Mouse (Mus musculus) intestine, embryonic 14.5 days (tissue): ENCODE results near the gene Ywhah. TPM values are rescaled to one million over a fixed set of nuclear protein-coding genes. Genes with fewer than 3 reads are reported as not detected.
A peak's percentile ranks its signal among the peaks of the same experiment; 100 is the strongest.

Experiments
- ATAC-seq: fragments of 200-750 bp; cut with Nextera tagmentation; replicated peaks from 2 replicates; pipeline ENCODE4 v1.8.0; 2017; ENCODE audit warnings: low read depth, moderate number of reproducible peaks, moderate TSS enrichment, moderate library complexity; ENCODE audit not compliant: low FRiP score, low TSS enrichment
- DNase-seq: peaks from one replicate; pipeline ENCODE4 v3.0.0-alpha.2; 2018; ENCODE audit warnings: low spot score
- H3K27ac ChIP-seq: fragments of 300-500 bp; sonication (generic); 2 replicates; pipeline ENCODE4 v1.5.1; 2014; ENCODE audit warnings: low read depth, mild to moderate bottlenecking, control low read depth
- H3K27me3 ChIP-seq: fragments of 300-500 bp; sonication (generic); replicated peaks from 2 replicates; pipeline ENCODE4 v1.6.1; 2014; ENCODE audit warnings: low read length, control low read depth; ENCODE audit not compliant: control insufficient read depth, insufficient read depth
- H3K36me3 ChIP-seq: fragments of 300-500 bp; sonication (generic); 2 replicates; pipeline ENCODE4 v1.6.1; 2014; ENCODE audit warnings: low read length, control low read depth; ENCODE audit not compliant: control insufficient read depth, insufficient read depth
- H3K4me1 ChIP-seq: fragments of 300-500 bp; sonication (generic); replicated peaks from 2 replicates; pipeline ENCODE4 v1.6.1; 2014; ENCODE audit warnings: low read length, control low read depth, mixed read lengths; ENCODE audit not compliant: control insufficient read depth, insufficient read depth
- H3K4me2 ChIP-seq: fragments of 300-500 bp; sonication (generic); 2 replicates; pipeline ENCODE4 v1.6.1; 2014; ENCODE audit warnings: low read length
- H3K4me3 ChIP-seq: fragments of 300-500 bp; sonication (generic); 2 replicates; pipeline ENCODE4 v1.5.1; 2014; ENCODE audit warnings: low read depth, low read length, control low read depth, mixed read lengths
- H3K9ac ChIP-seq: fragments of 300-500 bp; sonication (generic); 2 replicates; pipeline ENCODE4 v1.6.1; 2014; ENCODE audit warnings: mild to moderate bottlenecking, low read length
- H3K9me3 ChIP-seq: fragments of 300-500 bp; sonication (generic); 2 replicates; pipeline ENCODE4 v1.6.1; 2016; ENCODE audit warnings: low read length, control low read depth; ENCODE audit not compliant: control insufficient read depth
- WGBS: fragments of 180-500 bp; shearing (Covaris S2); extraction: QIAGEN DNeasy Blood & Tissue Kit; methylation state at CpG from one replicate; pipeline ENCODE4 v1.1.7; 2014; 5-methylcytosine and 5-hydroxymethylcytosine counted together
- polyA plus RNA-seq: library from polyadenylated mRNA; unstranded; fragments of >200 nt; fragmentation: Nextera tagmentation; extraction: Ambion mirVana; gene quantifications from 2 replicates; pipeline ENCODE4 v1.2.1, GENCODE M21; 2014

The Ywhah gene
- polyA plus RNA-seq = 419 and 446 TPM in 2 replicates

DNA sequence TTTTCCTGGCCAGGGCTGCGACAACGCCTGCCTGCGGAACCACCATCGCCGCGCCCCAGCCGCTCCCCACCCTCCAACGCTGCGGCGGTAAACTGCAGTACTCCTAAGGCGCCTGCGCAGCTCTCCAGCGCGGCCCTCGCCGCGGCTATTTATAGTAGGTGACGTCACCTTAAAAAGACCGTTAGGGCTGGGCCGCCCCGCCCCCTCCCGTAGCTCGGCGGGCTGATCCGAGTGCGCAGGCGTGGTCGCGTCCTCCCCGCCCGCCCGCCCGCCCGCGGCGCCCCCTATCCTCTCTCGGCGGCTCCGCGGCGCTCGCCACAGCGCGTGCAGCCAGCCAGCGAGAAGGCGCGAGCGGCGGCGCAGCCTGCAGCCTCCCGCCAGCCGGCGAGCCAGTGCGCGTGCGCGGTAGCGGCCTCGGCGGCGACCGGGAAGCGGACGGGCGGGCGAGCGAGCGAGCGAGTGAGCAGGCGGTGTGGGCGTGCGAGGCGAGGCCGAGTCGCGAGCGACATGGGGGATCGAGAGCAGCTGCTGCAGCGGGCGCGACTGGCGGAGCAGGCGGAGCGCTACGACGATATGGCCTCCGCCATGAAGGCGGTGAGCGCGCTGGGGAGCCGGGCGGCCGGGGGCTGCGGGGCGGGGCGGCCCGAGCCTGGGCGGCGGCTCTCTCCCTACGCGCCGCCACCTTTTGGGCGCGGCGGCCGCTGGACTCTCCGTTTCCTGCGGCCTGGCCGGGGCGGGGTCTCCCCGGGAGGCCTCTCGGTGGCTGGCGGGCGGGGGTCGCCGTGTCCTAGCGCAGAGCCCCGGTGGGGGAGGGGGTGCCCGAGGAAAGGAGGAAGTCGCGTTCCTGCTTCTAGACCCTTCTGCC lies at the start of gene Ywhah:
Ywhah (plus strand) TSS at position 256 of the 865 bp plus-strand sequence.
- H3K9me3 ChIP-seq = no peaks in the 10 kb centered on the region
- peak within 1 kb of the TSS; percentile 99 for H3K27ac ChIP-seq
- DNase-seq = peak; percentile 95
- H3K4me1 ChIP-seq = peaks cover 14% of the 10 kb centered on the region
- no peaks in the 10 kb centered on the region for H3K27me3 ChIP-seq
- peak within 1 kb of the TSS; percentile 95 for H3K9ac ChIP-seq
- H3K4me2 ChIP-seq = peak within 1 kb of the TSS; percentile 94
- H3K36me3 ChIP-seq = peaks cover 17% of the 10 kb centered on the region
- 1% methylated on average over 94 of the region's 121 CpGs for WGBS
- H3K4me3 ChIP-seq = peak within 1 kb of the TSS; percentile 78
- ATAC-seq = peak; percentile 94

DNA sequence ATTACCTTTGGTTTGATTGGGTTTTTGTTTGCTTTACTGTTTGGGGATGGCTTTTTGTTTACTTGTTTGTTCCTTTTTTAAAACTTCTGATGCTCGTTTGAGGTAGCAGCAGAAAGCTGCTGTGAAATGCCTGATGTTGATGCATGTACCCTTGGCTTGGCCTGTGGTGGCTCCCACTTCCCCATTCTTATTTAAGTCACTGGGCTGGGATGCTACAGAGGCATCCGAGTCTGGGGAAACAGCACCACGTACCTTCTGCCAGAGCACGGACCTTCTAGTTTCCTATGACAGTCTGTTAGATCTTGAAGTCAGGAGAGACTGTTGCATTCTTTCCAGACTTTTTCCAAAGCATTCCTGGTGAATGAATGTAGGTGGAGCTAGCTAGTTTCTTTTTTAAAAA lies 42.1 kb upstream of the Ywhah start:
- Histone ChIP-seq H3K36me3 (peaks cover 50% of the 10 kb centered on the region), H3K4me2 (no peak overlapping the region), H3K4me3 (no peak overlapping the region), H3K4me1 (no peaks in the 10 kb centered on the region), H3K27me3 (no peaks in the 10 kb centered on the region), H3K9me3 (no peaks in the 10 kb centered on the region), H3K9ac (no peak overlapping the region), H3K27ac (no peak overlapping the region)
- ATAC-seq = no peak
- no peak for DNase-seq
- WGBS = 76% methylated on average over 4 of the region's 4 CpGs

DNA sequence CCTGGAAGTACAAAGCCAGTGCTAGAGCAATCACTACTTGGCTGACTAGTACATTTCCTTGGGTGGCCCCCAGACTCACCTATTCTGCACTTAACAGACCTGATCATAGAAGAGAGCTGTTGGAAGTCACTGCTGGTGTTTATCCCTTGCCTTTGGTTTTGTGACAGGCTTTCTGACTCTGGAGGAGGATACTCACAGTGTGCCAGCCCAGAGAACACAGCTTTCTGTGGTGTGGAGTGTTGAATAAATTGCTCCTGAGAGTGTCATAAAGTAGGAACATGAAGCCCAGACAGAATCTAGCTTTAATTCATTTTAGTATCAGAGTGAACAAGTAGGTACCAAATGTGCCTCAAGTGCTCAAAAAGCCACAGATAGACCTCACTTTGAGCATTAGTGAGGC lies 41.4 kb upstream of the Ywhah start:
- no peaks in the 10 kb centered on the region for H3K4me1 ChIP-seq
- no peak overlapping the region for H3K27ac ChIP-seq
- H3K4me3 ChIP-seq = no peak overlapping the region
- no peak overlapping the region for H3K9ac ChIP-seq
- no peaks in the 10 kb centered on the region for H3K9me3 ChIP-seq
- DNase-seq (no peak), ATAC-seq (no peak)
- no peaks in the 10 kb centered on the region for H3K27me3 ChIP-seq
- H3K4me2 ChIP-seq = no peak overlapping the region
- peaks cover 52% of the 10 kb centered on the region for H3K36me3 ChIP-seq

DNA sequence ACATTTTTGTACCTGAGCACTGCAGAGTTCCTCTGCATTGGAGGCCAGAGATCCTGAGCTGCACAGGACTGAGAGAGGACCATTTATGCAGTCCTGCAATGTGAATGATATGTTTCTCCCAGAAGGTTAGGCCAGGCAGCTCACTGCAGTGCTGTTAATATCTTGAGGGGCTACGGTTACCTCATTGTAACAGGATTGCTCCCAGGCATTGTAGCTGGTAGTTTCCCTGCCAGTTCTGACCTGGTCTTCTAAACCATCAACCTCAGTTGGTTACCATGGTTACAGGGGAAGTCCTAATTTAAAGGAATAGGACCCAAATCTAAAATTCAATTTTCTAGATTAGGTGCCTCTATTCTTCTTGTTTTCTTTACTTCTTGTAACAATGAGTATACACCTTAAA lies 33.2 kb upstream of the Ywhah start:
- H3K9ac ChIP-seq = no peak overlapping the region
- H3K36me3 ChIP-seq = peaks cover 69% of the 10 kb centered on the region
- no peak overlapping the region for H3K27ac ChIP-seq
- ATAC-seq (no peak), DNase-seq (no peak)
- no peaks in the 10 kb centered on the region for H3K9me3 ChIP-seq
- H3K4me2 ChIP-seq = no peak overlapping the region
- H3K4me1 ChIP-seq = no peaks in the 10 kb centered on the region
- no peaks in the 10 kb centered on the region for H3K27me3 ChIP-seq
- WGBS = 90% methylated on average over 1 of the region's 1 CpGs
- no peak overlapping the region for H3K4me3 ChIP-seq

DNA sequence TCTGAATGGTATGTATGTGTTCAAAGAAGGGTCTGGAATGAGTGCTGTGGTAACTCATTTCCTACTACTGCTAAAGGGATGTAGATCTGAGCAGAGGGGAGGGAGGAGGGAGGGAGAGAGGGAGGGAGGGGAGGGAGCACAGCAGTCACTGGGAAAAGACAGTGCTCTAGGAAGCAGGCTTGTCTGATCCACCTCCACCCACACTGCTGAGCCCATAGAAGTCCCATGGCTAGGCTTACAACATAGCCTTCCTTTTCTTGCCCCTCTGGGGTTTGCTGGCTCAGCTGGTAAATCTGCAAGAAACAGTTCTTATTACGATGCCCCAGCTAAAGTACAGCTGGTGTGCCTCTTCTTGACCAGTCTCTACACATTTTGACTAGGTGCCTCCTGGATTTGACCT lies 30.7 kb upstream of the Ywhah start:
- Histone ChIP-seq H3K9me3 (no peaks in the 10 kb centered on the region), H3K36me3 (peaks cover 52% of the 10 kb centered on the region), H3K4me1 (no peaks in the 10 kb centered on the region), H3K27me3 (no peaks in the 10 kb centered on the region), H3K4me2 (no peak overlapping the region), H3K27ac (no peak overlapping the region), H3K4me3 (no peak overlapping the region), H3K9ac (no peak overlapping the region)
- DNase-seq (no peak), ATAC-seq (no peak)
- WGBS = 79% methylated on average over 1 of the region's 1 CpGs

DNA sequence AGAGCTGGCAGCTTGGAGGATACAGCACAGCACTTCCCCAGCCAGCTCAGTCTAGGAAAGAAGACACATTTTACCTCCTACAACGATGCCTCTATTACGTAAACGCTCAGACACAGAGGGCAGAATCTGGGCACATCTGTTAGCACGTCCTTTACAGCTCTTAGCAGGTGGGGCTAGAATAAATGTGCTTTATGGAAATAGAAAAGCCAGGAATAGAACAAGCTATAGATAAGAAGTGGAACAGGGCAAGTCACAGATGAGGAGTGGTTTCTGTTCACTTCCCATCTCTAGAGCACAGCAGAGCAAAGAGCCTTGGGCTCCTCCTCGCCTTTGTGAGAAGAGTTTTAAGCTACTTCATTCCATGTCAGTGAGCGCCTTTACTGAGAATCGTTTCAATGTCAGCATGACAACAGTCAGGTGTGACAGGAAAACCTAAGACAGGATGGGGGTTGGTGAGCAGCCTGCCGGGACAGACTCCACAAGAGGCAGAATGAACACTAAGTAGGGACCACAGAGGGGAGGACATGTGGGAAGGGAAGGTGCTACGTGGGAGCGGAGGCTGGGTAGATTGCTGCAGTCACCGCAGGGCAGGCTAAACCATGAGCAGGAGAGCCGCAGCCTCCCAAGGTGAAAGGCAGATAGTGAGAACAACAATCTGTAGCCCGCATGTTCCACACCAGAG lies 28.5 kb upstream of the Ywhah start:
- DNase-seq (no peak), ATAC-seq (no peak)
- peaks cover 29% of the 10 kb centered on the region for H3K36me3 ChIP-seq
- H3K9ac ChIP-seq = no peak overlapping the region
- no peaks in the 10 kb centered on the region for H3K9me3 ChIP-seq
- 74% methylated on average over 13 of the region's 13 CpGs for WGBS
- H3K4me1 ChIP-seq = no peaks in the 10 kb centered on the region
- no peak overlapping the region for H3K4me3 ChIP-seq
- H3K27me3 ChIP-seq = no peaks in the 10 kb centered on the region
- H3K4me2 ChIP-seq = no peak overlapping the region
- no peak overlapping the region for H3K27ac ChIP-seq

DNA sequence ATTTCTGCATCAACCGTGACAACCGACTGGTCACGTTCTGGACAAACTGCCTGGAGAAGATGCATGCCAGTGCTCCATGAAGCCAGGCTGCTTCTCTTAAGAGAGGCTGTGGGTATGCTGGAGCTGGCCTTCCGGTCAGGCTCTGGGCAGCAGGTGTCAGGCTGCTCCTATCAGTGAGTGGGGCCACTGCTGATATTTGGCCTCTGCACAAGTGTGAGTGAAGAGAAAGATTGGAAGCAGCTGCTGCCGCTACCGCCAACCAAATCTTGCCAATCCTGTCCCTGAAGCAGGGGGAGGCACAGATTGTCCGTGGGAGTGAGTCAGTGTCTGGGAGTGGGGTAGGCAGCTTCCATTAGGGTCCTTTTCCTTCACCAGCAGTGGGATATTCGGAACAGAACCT lies 27.5 kb upstream of the Ywhah start:
- WGBS = 73% methylated on average over 8 of the region's 8 CpGs
- peaks cover 21% of the 10 kb centered on the region for H3K36me3 ChIP-seq
- H3K9me3 ChIP-seq = no peaks in the 10 kb centered on the region
- H3K4me3 ChIP-seq = no peak overlapping the region
- no peak overlapping the region for H3K4me2 ChIP-seq
- no peak for ATAC-seq
- no peaks in the 10 kb centered on the region for H3K4me1 ChIP-seq
- no peak overlapping the region for H3K27ac ChIP-seq
- no peaks in the 10 kb centered on the region for H3K27me3 ChIP-seq
- H3K9ac ChIP-seq = no peak overlapping the region
- DNase-seq = no peak

DNA sequence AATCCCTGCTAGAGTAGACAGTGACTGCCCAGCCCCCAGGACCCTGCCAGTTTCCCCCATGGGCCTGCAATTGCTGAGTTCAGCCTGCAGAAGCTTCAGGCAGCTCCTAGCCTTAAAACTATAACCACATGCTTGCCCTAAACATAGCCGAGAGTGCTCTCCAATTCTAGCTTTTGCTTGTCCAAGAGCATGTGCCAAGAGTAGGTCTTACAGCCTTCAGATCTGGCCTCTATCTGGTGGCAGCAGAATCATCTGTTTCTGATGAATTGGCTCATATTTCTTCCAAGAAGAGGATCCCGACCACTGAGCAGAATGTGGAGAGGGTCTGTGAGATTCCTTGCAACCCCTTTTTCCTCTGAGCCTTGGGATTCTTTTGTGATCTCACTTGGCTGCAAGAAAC lies 24.1 kb upstream of the Ywhah start:
- H3K4me3 ChIP-seq = no peak overlapping the region
- DNase-seq (no peak), ATAC-seq (no peak)

More for the DNA sequence above, 24.1 kb upstream of the Ywhah start:
- no peaks in the 10 kb centered on the region for H3K9me3 ChIP-seq
- H3K9ac ChIP-seq = no peak overlapping the region
- no peak overlapping the region for H3K27ac ChIP-seq
- 56% methylated on average over 2 of the region's 2 CpGs for WGBS
- H3K4me2 ChIP-seq = no peak overlapping the region
- no peaks in the 10 kb centered on the region for H3K4me1 ChIP-seq
- H3K27me3 ChIP-seq = no peaks in the 10 kb centered on the region
- no peaks in the 10 kb centered on the region for H3K36me3 ChIP-seq
